Mouse (Mus musculus): ENCODE results near the gene Atxn7l2.

- TF ChIP-seq CTCF (conservative IDR thresholded peaks at IDR 0.05; ENCODE audit: low read length) (no peak), POU5F1 (IDR thresholded peaks at IDR 0.05; ENCODE audit: borderline replicate concordance, low read length) (no peak)
Measured at GRCm38 (mm10) chr3:108256719-108257637, 46.2 kb upstream of the Atxn7l2 start, which contains the start of gene Psma5.

All from E14TG2a.4 (cell line).